Mouse (Mus musculus) kidney, postnatal 36 days (tissue): ENCODE results near the gene Ifi206.
"Not testable (repeated sequence)": the region's sequence is repeated elsewhere in the genome, so short reads cannot be mapped to it uniquely, and the experiment has no call there.

Experiments used
- DNase-seq, 2 experiments: peaks; one replicate each; pipeline ENCODE4 v3.0.0; 2021 to 2022; ENCODE audit warnings: mixed read lengths in 2 of 2

Gene Ifi206

DNA sequence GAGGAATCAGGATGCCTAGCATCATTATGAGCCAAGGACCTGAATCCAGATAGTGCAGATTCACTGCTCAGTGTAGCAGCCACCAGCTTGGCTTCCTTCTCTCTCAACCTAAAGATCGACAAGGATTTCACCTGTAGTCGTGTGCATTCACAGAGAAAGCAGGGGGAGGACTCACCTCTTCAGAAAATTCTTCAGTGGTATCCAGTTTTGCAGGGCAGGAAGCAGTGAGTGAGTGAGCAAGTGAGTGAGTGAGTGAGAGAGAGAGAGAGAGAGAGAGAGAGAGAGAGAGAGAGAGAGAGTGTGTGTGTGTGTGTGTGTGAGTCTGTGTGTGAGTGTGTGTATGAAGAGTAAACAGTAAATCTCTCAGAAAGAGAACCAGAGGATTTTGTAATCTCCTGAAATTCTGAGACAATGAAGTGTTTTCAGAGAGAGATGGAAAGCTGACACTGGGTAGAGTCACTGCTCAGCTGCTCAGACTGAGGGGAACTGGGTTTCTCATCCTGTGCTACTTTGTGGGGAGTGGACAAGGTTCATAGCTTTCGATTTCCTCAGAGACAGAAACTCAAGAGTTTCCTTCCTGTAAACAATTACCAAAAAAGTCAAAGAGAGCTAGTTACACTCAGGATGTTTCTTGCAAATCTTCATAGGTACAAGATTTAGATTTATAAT lies at the start of gene Ifi206:
Gene Ifi206, minus strand, starts transcription at position 230 of the 669 bp plus-strand sequence.
- DNase-seq = not testable (repeated sequence)

DNA sequence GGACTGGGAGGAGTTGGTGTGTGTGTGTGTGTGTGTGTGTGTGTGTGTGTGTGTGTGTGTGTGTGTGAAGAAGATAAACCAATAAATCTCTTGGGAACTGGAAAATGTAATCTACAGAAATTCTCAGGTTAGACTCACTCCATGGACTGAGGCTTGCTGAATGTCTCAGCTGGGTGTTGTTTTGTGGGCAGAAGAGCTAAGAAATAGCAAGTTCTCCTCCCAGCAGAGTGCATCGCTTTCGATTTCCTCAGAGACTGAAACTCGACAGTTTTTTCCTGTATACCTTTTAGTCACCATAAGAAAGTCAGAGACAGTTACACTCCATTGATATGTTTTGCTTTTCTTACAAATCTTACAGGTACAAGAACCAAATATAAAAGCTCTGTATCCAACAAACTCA lies 45.0 kb upstream of the Ifi206 start, which contains the start of gene Ifi214:
Gene Ifi214, minus strand, starts transcription at position 167 of the 400 bp plus-strand sequence.
- DNase-seq = not testable (repeated sequence)

DNA sequence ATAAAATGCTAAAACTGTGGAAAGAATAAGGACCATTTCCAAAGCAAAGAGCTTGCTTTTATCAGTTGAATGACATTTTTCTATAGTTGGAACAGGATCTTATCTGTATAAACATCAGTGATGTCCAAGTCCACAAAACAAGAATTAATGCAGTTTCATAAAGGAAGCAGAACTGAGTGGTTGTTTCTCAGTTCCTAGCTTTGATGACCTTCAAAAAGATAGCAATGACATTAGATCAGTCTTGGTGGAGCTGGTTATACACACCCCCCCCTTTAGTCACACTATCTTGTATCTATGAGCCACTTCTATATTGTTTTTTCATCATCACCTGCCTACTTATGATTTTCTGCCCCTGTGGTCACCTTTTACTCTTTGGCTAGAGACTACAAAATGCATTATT lies 30.6 kb upstream of the Ifi206 start:
- DNase-seq = no peak

- not testable (repeated sequence) for DNase-seq
Observed at GRCm38 (mm10) chr1:173510595-173510994, 19.8 kb upstream of the Ifi206 start.

DNA sequence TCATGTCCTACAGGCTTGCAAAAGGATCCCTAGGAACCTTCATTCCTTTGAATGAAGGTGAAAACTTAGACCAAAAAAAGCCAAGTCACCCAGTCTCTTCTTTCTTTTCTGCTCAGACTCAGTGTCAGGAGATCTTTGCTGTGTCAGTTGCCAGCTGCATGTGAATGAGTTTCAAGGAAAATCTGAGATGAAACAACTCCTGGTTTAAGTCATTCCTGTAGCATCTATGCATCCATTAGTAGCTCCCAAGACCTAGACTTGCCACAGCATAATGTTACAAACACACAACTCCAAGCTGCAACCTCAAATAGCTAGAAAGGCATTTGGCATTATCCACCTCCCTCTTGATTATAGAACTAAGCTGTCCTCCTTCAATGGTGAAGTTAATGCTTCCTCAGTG lies 642 bp upstream of the Ifi206 start:
- not testable (repeated sequence) for DNase-seq

DNA sequence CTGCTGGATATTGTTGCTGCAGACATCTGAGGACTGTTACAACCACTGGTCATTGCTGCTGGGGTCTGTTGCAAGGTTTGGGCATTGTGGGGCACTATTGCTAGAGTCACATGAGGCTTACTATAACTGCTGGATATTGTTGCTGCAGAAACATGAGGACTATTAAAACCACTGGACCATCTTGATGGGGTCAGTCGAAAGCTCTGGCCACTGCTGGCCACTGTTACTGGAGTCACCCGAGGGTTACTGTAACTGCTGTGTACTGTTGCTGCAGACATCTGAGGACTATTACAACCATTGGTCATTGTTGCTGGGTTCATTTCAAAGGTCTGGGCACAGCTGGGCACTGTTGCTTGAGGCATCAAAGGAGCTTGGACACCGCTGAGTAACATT lies 9.7 kb downstream of the Ifi206 start:
- DNase-seq = not testable (repeated sequence)

GRCm38 (mm10) chr1:173480399-173481181 lies 10.3 kb downstream of the Ifi206 start:
- DNase-seq = not testable (repeated sequence)

GRCm38 (mm10) chr1:173456761-173457160 lies 34.1 kb downstream of the Ifi206 start:
- DNase-seq = no peak

DNA sequence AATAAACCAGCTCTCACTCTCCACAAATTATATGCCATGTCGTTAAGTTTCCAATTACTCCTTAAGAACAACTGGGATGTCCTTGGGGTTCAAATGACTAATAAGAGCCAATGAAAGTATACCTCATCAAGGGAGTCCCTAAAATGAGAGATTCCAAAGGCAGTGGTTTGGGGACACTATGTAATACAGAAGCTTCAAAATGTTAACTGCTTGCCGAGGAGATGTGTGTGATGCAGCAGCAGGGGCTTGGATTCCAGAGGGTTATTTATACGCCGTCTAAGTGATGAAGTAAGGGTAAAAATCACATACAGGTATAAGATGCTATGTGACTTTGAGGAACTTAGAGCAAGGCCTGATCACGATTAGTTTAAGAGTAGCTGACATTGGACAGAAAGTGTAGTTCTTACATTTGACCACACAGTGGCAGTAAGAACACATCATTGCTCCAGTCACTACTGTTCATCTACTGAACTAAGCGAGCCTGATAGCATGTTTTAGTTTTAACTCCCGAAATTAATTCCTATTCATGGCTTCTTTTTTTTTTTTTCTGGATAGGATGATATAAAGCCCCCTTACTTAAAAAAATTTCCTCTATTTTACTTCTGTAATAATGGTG lies 34.6 kb downstream of the Ifi206 start:
- peak; percentile 18 to 30 for DNase-seq

- no peak for DNase-seq
Observed at GRCm38 (mm10) chr1:173451665-173452064, 39.2 kb downstream of the Ifi206 start.

- DNase-seq = no peak
Observed at GRCm38 (mm10) chr1:173450621-173451020, 40.2 kb downstream of the Ifi206 start.

- DNase-seq = no peak
Observed at GRCm38 (mm10) chr1:173447067-173447466, 43.8 kb downstream of the Ifi206 start.

- no peak for DNase-seq
Observed at GRCm38 (mm10) chr1:173443061-173443460, 47.8 kb downstream of the Ifi206 start.

GRCm38 (mm10) chr1:173441210-173441609 lies 49.6 kb downstream of the Ifi206 start:
- DNase-seq = no peak

DNA sequence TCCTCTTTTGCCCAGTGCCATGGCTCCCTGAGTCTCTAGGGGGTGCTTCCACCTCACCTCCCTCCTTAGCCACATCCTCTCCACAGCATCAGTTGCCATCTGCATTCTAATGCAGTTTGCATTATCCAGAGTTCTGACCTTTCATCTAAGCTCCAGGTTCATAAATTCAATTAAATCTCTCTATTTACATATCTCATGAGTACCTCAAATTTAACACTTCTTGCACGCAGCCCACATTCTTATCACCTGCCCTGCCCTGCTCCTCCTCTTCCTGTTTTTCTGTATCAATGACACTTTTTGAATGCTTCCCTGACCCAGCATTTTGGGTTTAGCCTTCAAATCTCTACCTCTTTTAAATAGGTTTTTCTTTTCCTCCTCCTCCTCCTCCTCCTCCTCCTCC lies 50.2 kb downstream of the Ifi206 start:
- DNase-seq = no peak

- no peak for DNase-seq
Observed at GRCm38 (mm10) chr1:173437161-173437953, 53.5 kb downstream of the Ifi206 start.

DNA sequence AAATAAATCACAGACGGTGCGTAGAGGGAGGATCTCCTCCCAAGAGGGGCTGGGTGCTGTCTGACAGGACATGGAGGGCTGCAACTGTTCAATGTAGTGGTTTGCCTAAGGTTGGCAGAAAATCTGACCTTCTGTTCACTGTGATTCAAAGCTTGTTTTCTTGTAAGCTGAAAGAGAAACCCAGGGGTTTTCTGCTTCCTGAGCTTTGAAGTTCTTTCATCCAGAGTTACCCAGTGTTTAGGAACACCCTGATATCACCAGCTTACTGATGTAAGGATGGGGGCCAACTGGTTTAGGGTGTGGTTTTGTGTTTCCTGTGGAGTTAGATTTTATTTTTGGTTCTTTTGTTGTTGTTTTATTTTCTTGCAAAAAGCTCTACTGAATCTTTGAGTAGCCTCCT lies 58.4 kb downstream of the Ifi206 start:
- DNase-seq = no peak

- DNase-seq = no peak
Observed at GRCm38 (mm10) chr1:173429995-173430699, 60.7 kb downstream of the Ifi206 start.

DNA sequence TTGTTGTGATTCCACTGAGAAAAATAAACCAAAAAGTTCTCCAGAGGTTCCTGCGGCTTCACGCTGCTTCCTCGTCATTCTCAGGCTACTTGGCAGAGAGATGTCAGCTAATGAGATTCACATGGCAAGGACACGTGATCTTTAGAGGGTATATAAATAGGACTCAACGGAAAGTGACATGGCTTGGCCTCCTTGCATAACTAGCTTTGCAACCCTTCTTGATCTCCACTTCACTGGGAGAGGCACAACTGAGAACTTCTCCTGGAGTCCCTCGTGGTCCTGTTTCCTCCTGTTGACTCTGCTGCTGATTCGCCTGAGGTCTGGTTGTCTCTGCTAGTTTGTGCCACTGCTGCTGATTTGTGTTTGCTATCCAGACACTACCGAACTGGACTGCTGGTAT lies 63.5 kb downstream of the Ifi206 start:
- DNase-seq = no peak

DNA sequence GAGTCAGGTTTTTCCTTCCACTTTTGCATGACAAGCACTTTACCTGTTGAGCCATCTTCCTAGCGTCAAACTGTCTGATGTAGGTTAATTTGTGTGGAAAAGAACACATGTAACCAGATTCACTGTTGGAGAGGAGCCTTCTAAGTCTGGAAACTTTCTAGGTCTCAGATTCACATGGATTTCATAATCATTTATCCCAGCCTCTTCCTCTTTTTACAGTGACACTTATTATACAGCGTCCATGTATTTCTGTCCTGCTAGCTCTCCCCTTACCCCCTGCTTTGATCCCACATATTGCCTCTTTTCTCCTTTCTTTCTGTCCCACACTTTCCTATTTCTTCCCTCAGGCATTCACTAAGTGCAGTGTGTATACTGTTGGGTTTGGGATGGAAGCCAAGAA lies 64.5 kb downstream of the Ifi206 start:
- no peak for DNase-seq

- peak; percentile 16 for DNase-seq
Observed at GRCm38 (mm10) chr1:173420374-173420773, 70.5 kb downstream of the Ifi206 start.

DNA sequence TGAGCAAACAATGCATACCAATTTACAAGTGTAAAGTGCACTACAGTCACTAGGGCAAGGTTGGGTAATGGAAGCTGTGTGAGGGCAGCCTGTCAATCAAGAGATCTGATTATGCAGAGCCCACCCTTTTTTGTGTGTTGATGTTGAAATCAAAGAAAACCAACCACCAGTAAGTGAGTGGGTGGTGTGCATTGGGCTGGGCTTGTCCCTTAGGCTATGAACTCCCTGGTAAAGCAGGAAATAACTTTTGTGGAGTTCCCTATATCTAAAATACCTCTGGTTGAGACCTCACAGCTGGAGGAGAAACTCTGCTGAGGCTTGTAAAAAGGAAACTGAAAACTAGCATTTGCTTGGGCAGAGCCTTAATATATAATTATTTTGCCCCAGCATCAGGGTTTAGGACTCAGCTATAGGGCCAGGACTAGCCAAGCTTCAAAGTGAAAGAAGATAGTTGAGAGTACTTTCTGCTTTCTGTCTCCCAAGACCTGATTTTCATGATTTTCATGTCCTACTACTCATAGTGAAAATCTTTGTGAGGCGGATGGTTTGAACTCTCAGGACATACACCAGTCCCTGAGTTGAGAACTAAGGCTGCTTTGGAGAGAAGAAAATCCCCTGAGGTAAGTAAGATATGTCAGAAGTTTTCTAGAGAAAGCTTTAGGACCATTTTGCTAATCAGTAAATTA lies 71.8 kb downstream of the Ifi206 start:
- DNase-seq = no peak
